Mouse (Mus musculus): ENCODE measurements at regions not wholly inside any gene's neighbourhood (a gene's known extent, or its start where the extent isn't known, plus 50 kb on each side); places are given as distances from the start of the nearest gene placed in this dataset.

GRCm38 (mm10) chr13:60467821-60468579 lies 133.7 kb upstream of the Dapk1 start:
- Histone ChIP-seq H3K27ac (ENCODE audit: low read length) (no peak overlapping the region), H3K27me3 (ENCODE audit: control insufficient read depth, insufficient read depth, low read depth, low read length) (no peaks in the 10 kb centered on the region), H3K4me1 (ENCODE audit: control insufficient read depth, low read depth, low read length) (no peaks in the 10 kb centered on the region), H3K9me3 (replicated peaks; ENCODE audit: control insufficient read depth, low read length) (no peaks in the 10 kb centered on the region), H3K9ac (ENCODE audit: low read depth, low read length) (no peak overlapping the region), H3K4me2 (ENCODE audit: low read depth, low read length) (no peak overlapping the region), H3K36me3 (ENCODE audit: control insufficient read depth, insufficient read depth) (no peaks in the 10 kb centered on the region), H3K4me3 (ENCODE audit: low read depth, low read length) (no peak overlapping the region)
- no peak for ATAC-seq (ENCODE audit: low read depth)
- WGBS (ENCODE audit: insufficient replicate concordance) = 17% methylated on average over 11 of the region's 11 CpGs

- Histone ChIP-seq H3K9ac (ENCODE audit: low read depth, low read length) (no peak overlapping the region), H3K9me3 (replicated peaks; ENCODE audit: control insufficient read depth, low read length) (no peaks in the 10 kb centered on the region), H3K4me3 (ENCODE audit: low read depth, low read length) (no peak overlapping the region), H3K27ac (ENCODE audit: low read length) (no peak overlapping the region), H3K4me2 (ENCODE audit: low read depth, low read length) (no peak overlapping the region), H3K4me1 (ENCODE audit: control insufficient read depth, low read depth, low read length) (no peaks in the 10 kb centered on the region), H3K36me3 (ENCODE audit: control insufficient read depth, insufficient read depth) (no peaks in the 10 kb centered on the region), H3K27me3 (ENCODE audit: control insufficient read depth, insufficient read depth, low read depth, low read length) (no peaks in the 10 kb centered on the region)
- 57% methylated on average over 17 of the region's 17 CpGs for WGBS (ENCODE audit: insufficient replicate concordance)
- ATAC-seq (ENCODE audit: low read depth) = no peak
These were observed 131.0 kb upstream of the Dapk1 start for GRCm38 (mm10) chr13:60470426-60471398.

- 68% methylated on average over 5 of the region's 5 CpGs for WGBS (ENCODE audit: insufficient replicate concordance)
- H3K4me1 ChIP-seq (ENCODE audit: control insufficient read depth, low read depth, low read length) = no peaks in the 10 kb centered on the region
- H3K9me3 ChIP-seq (replicated peaks; ENCODE audit: control insufficient read depth, low read length) = no peaks in the 10 kb centered on the region
- no peak overlapping the region for H3K4me3 ChIP-seq (ENCODE audit: low read depth, low read length)
- ATAC-seq (ENCODE audit: low read depth) = no peak
- H3K9ac ChIP-seq (ENCODE audit: low read depth, low read length) = no peak overlapping the region
- no peak overlapping the region for H3K27ac ChIP-seq (ENCODE audit: low read length)
- H3K36me3 ChIP-seq (ENCODE audit: control insufficient read depth, insufficient read depth) = no peaks in the 10 kb centered on the region
- no peak overlapping the region for H3K4me2 ChIP-seq (ENCODE audit: low read depth, low read length)
- H3K27me3 ChIP-seq (ENCODE audit: control insufficient read depth, insufficient read depth, low read depth, low read length) = no peaks in the 10 kb centered on the region
These were observed 130.1 kb upstream of the Dapk1 start for GRCm38 (mm10) chr13:60471602-60472001.

GRCm38 (mm10) chr13:60476366-60476765 lies 125.4 kb upstream of the Dapk1 start:
- Histone ChIP-seq H3K27ac (ENCODE audit: low read length) (no peak overlapping the region), H3K27me3 (ENCODE audit: control insufficient read depth, insufficient read depth, low read depth, low read length) (no peaks in the 10 kb centered on the region; the same call in 1 of the 2 replicates), H3K36me3 (ENCODE audit: control insufficient read depth, insufficient read depth) (no peaks in the 10 kb centered on the region), H3K4me2 (ENCODE audit: low read depth, low read length) (no peak overlapping the region), H3K9me3 (replicated peaks; ENCODE audit: control insufficient read depth, low read length) (no peaks in the 10 kb centered on the region), H3K9ac (ENCODE audit: low read depth, low read length) (no peak overlapping the region), H3K4me3 (ENCODE audit: low read depth, low read length) (no peak overlapping the region), H3K4me1 (ENCODE audit: control insufficient read depth, low read depth, low read length) (peaks cover 8% of the 10 kb centered on the region)
- 79% methylated on average over 2 of the region's 2 CpGs for WGBS (ENCODE audit: insufficient replicate concordance)
- no peak for ATAC-seq (ENCODE audit: low read depth)

GRCm38 (mm10) chr13:60478301-60478700 lies 123.4 kb upstream of the Dapk1 start:
- no peaks in the 10 kb centered on the region; the same call in 1 of the 2 replicates for H3K27me3 ChIP-seq (ENCODE audit: control insufficient read depth, insufficient read depth, low read depth, low read length)
- no peak for ATAC-seq (ENCODE audit: low read depth)
- no peak overlapping the region for H3K4me2 ChIP-seq (ENCODE audit: low read depth, low read length)
- no peaks in the 10 kb centered on the region for H3K9me3 ChIP-seq (replicated peaks; ENCODE audit: control insufficient read depth, low read length)
- WGBS (ENCODE audit: insufficient replicate concordance) = 62% methylated on average over 6 of the region's 6 CpGs
- H3K27ac ChIP-seq (ENCODE audit: low read length) = no peak overlapping the region
- H3K9ac ChIP-seq (ENCODE audit: low read depth, low read length) = no peak overlapping the region
- no peaks in the 10 kb centered on the region for H3K36me3 ChIP-seq (ENCODE audit: control insufficient read depth, insufficient read depth)
- H3K4me3 ChIP-seq (ENCODE audit: low read depth, low read length) = no peak overlapping the region
- H3K4me1 ChIP-seq (ENCODE audit: control insufficient read depth, low read depth, low read length) = peaks cover 8% of the 10 kb centered on the region

GRCm38 (mm10) chr13:60479043-60479861 lies 122.5 kb upstream of the Dapk1 start:
- H3K9ac ChIP-seq (ENCODE audit: low read depth, low read length) = 0 out of 2 replicates have a peak overlapping the region, but pooled peaks have one; percentile 15
- peak overlapping the region; percentile 30 for H3K4me3 ChIP-seq (ENCODE audit: low read depth, low read length)
- no peak for ATAC-seq (ENCODE audit: low read depth)
- peak overlapping the region; percentile 56; the same call in 1 of the 2 replicates for H3K27ac ChIP-seq (ENCODE audit: low read length)
- H3K4me2 ChIP-seq (ENCODE audit: low read depth, low read length) = peak overlapping the region; percentile 56
- peaks cover 8% of the 10 kb centered on the region for H3K4me1 ChIP-seq (ENCODE audit: control insufficient read depth, low read depth, low read length)
- H3K27me3 ChIP-seq (ENCODE audit: control insufficient read depth, insufficient read depth, low read depth, low read length) = no peaks in the 10 kb centered on the region; the same call in 1 of the 2 replicates
- no peaks in the 10 kb centered on the region for H3K9me3 ChIP-seq (replicated peaks; ENCODE audit: control insufficient read depth, low read length)
- H3K36me3 ChIP-seq (ENCODE audit: control insufficient read depth, insufficient read depth) = no peaks in the 10 kb centered on the region
- 11% methylated on average over 18 of the region's 18 CpGs for WGBS (ENCODE audit: insufficient replicate concordance)

- H3K9ac ChIP-seq (ENCODE audit: low read depth, low read length) = no peak overlapping the region
- H3K4me3 ChIP-seq (ENCODE audit: low read depth, low read length) = peak overlapping the region; percentile 30
- ATAC-seq (ENCODE audit: low read depth) = peak; percentile 82
- no peaks in the 10 kb centered on the region for H3K36me3 ChIP-seq (ENCODE audit: control insufficient read depth, insufficient read depth)
- 5% methylated on average over 13 of the region's 13 CpGs for WGBS (ENCODE audit: insufficient replicate concordance)
- H3K9me3 ChIP-seq (replicated peaks; ENCODE audit: control insufficient read depth, low read length) = no peaks in the 10 kb centered on the region
- H3K4me1 ChIP-seq (ENCODE audit: control insufficient read depth, low read depth, low read length) = peaks cover 8% of the 10 kb centered on the region
- H3K4me2 ChIP-seq (ENCODE audit: low read depth, low read length) = peak overlapping the region; percentile 56
- H3K27ac ChIP-seq (ENCODE audit: low read length) = peak overlapping the region; percentile 62
- H3K27me3 ChIP-seq (ENCODE audit: control insufficient read depth, insufficient read depth, low read depth, low read length) = no peaks in the 10 kb centered on the region; the same call in 1 of the 2 replicates
These were observed 121.7 kb upstream of the Dapk1 start for GRCm38 (mm10) chr13:60479862-60480730.
